Mouse (Mus musculus): Measurements from ENCODE around the gene Casq2.

The Casq2 gene

GRCm38 (mm10) chr3:102193488-102194290 lies 107.5 kb downstream of the Casq2 start:
- no peak for DNase-seq (ENCODE audit: low spot score)

DNA sequence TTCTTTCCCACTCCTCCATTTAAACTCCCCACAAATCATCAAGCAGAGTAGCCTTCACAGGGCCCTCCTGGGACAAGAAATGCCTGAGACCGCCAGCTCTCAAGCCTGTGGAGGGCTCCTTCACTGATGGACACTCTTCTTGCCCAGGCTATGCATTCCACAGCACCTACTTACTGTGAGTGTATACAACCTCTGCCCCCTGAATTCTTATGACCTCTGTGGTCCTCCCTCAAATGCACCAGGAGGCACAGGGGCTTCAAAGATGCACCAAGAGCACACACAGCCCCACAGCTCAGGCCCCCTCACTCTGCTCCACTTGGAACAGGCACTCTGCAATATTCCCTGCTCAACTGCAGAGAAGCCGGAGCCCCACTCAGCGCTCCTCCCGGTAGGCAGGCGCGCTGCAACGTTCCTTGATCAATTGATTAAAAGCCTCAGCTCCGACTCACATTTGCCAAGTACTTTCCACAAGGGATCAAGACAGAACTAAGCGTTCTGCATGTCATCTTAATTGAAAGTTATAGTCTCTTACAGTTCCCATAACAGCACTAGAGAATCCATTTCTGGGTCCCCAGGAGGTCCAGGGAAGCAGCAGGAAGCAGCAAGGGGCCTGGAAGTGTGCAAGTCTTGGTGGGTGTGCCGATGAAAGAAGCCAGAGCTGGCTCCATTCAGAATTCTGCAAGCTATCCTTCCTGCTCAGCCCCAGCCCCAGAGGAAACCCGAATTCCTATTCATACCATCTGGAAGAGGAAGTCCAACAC lies 108.3 kb downstream of the Casq2 start:
- no peak for DNase-seq (ENCODE audit: low spot score)

- no peak for DNase-seq (ENCODE audit: low spot score)
Measured at GRCm38 (mm10) chr3:102195762-102196161, 109.5 kb downstream of the Casq2 start.
